ENCODE assay signal across 8 mouse cellular contexts in genomic region chr2:24521430-24522226, GRCm38 (mm10). TPM values are rescaled to one million over a fixed set of nuclear protein-coding genes. Genes with fewer than 3 reads are reported as not detected.
DNase-seq lines count a peak whose midpoint lies in the region; ATAC-seq and TF ChIP-seq lines count a peak whose summit lies in the region.

No protein-coding gene starts in this region.

- H3K4me1 ChIP-seq in embryonic facial prominence, embryonic 12.5 days: peaks cover 5% of the 10 kb centered on the region
- H3K4me1 ChIP-seq in intestine, embryonic 14.5 days (replicated peaks; ENCODE audit: control insufficient read depth, insufficient read depth, low read length): peaks cover 16% of the 10 kb centered on the region
- no peaks in the 10 kb centered on the region for H3K4me1 ChIP-seq in liver, embryonic 14.5 days (replicated peaks; ENCODE audit: control insufficient read depth in 2 of 2, insufficient read depth in 2 of 2, low read length in 1 of 2)

- DNase-seq in right cerebral cortex, postnatal 14 days: peak; percentile 7
- no peak for DNase-seq in right cerebral cortex, adult 18-20 months
- DNase-seq in intestine, embryonic 14.5 days (ENCODE audit: low spot score): peak; percentile 88
- no peak for DNase-seq in liver, embryonic 14.5 days (ENCODE audit: low read depth in 3 of 3, low spot score in 3 of 3)
- peak; percentile 72 for DNase-seq in retina, embryonic 14.5 days (ENCODE audit: low spot score)
- DNase-seq in layer of hippocampus, postnatal 36 days: no peak
- DNase-seq in layer of hippocampus, adult 8-10 months (ENCODE audit: low spot score in 2 of 2): no peak

- no peak for TF ChIP-seq EP300 in liver, embryonic 14.5 days (IDR thresholded peaks at IDR 0.05; ENCODE audit: low read depth)

- H3K27me3 ChIP-seq in embryonic facial prominence, embryonic 12.5 days: 0 out of 2 replicates have a peak, but pooled peaks cover 5% of the 10 kb centered on the region
- H3K27me3 ChIP-seq in intestine, embryonic 14.5 days (replicated peaks; ENCODE audit: control insufficient read depth, insufficient read depth, low read length): no peaks in the 10 kb centered on the region
- no peaks in the 10 kb centered on the region for H3K27me3 ChIP-seq in liver, embryonic 14.5 days (ENCODE audit: control insufficient read depth, insufficient read depth, low read length)

- ATAC-seq in embryonic facial prominence, embryonic 12.5 days (ENCODE audit: insufficient number of reproducible peaks, insufficient read depth, low FRiP score, low TSS enrichment): peak; percentile 78
- peak; percentile 90 for ATAC-seq in intestine, embryonic 14.5 days (replicated peaks; ENCODE audit: low FRiP score, low TSS enrichment, low read depth)
- no peak for ATAC-seq in liver, embryonic 14.5 days (ENCODE audit: insufficient read depth)

- H3K27ac ChIP-seq in embryonic facial prominence, embryonic 12.5 days: peak overlapping the region; percentile 69
- H3K27ac ChIP-seq in intestine, embryonic 14.5 days (ENCODE audit: low read depth): peak overlapping the region; percentile 90
- no peak overlapping the region for H3K27ac ChIP-seq in liver, embryonic 14.5 days

- 1% methylated on average over 33 of the region's 33 CpGs for WGBS in embryonic facial prominence, embryonic 12.5 days
- WGBS in intestine, embryonic 14.5 days: 1% methylated on average over 33 of the region's 33 CpGs
- WGBS in liver, embryonic 14.5 days (ENCODE audit: insufficient replicate concordance): 2% methylated on average over 33 of the region's 33 CpGs

- H3K9me3 ChIP-seq in embryonic facial prominence, embryonic 12.5 days: no peaks in the 10 kb centered on the region
- no peaks in the 10 kb centered on the region for H3K9me3 ChIP-seq in intestine, embryonic 14.5 days (ENCODE audit: control insufficient read depth, low read length)
- H3K9me3 ChIP-seq in liver, embryonic 14.5 days (ENCODE audit: control insufficient read depth, low read length): no peaks in the 10 kb centered on the region

- TF ChIP-seq CTCF in liver, embryonic 14.5 days (IDR thresholded peaks at IDR 0.05; ENCODE audit: low read depth): no peak

- H3K36me3 ChIP-seq in embryonic facial prominence, embryonic 12.5 days: no peaks in the 10 kb centered on the region
- no peaks in the 10 kb centered on the region for H3K36me3 ChIP-seq in intestine, embryonic 14.5 days (ENCODE audit: control insufficient read depth, insufficient read depth, low read length)
- H3K36me3 ChIP-seq in liver, embryonic 14.5 days (replicated peaks; ENCODE audit: control insufficient read depth, insufficient read depth, low read depth): no peaks in the 10 kb centered on the region

- peak overlapping the region; percentile 41 for H3K4me3 ChIP-seq in embryonic facial prominence, embryonic 12.5 days
- peak overlapping the region; percentile 39 for H3K4me3 ChIP-seq in intestine, embryonic 14.5 days (ENCODE audit: low read depth, low read length)
- no peak overlapping the region for H3K4me3 ChIP-seq in liver, embryonic 14.5 days (ENCODE audit: insufficient read depth in 1 of 2, low read depth in 2 of 2, low read length in 2 of 2)

- H3K4me2 ChIP-seq in embryonic facial prominence, embryonic 12.5 days (replicated peaks): peak overlapping the region; percentile 68
- peak overlapping the region; percentile 67 for H3K4me2 ChIP-seq in intestine, embryonic 14.5 days (ENCODE audit: low read length)
- H3K4me2 ChIP-seq in liver, embryonic 14.5 days (ENCODE audit: low read depth): peak overlapping the region; percentile 39; the same call in 1 of the 2 replicates

- H3K9ac ChIP-seq in embryonic facial prominence, embryonic 12.5 days: peak overlapping the region; percentile 40
- peak overlapping the region; percentile 49 for H3K9ac ChIP-seq in intestine, embryonic 14.5 days (ENCODE audit: low read length)
- H3K9ac ChIP-seq in liver, embryonic 14.5 days (replicated peaks): no peak overlapping the region

RNA-seq across cellular contexts. Expression of gene Pax8, which starts 46.2 kb away (rescaled TPM):
- 0.27 and 0.29 TPM in 2 replicates for polyA plus RNA-seq in embryonic facial prominence, embryonic 12.5 days (2016; fragmentation: Nextera tagmentation; extraction: Ambion mirVana)
- 0.22 and 0.44 TPM in 2 replicates for polyA plus RNA-seq in intestine, embryonic 14.5 days (2014; fragmentation: Nextera tagmentation; extraction: Ambion mirVana)
- polyA plus RNA-seq in liver, embryonic 14.5 days (2012; rRNA removed): 0.03 TPM in 2 replicates
- polyA plus RNA-seq in liver, embryonic 14.5 days (2014; fragmentation: Nextera tagmentation; extraction: Ambion mirVana): not detected in 2 replicates
- not detected for total RNA-seq in layer of hippocampus, postnatal 36 days (2021)
- total RNA-seq in layer of hippocampus, adult 8-10 months (2022): not detected

Comparison
In these comparisons a context has a peak if more than half of its experiments do, and no peak if none do; other contexts are left out.
1. DNase-seq: peak in right cerebral cortex, postnatal 14 days (single experiment), intestine, embryonic 14.5 days (single experiment) and retina, embryonic 14.5 days (single experiment); none in right cerebral cortex, adult 18-20 months (single experiment), liver, embryonic 14.5 days (0 of 3), layer of hippocampus, postnatal 36 days (0 of 2) and layer of hippocampus, adult 8-10 months (0 of 2).
2. H3K4me3 ChIP-seq: peak in embryonic facial prominence, embryonic 12.5 days (single experiment) and intestine, embryonic 14.5 days (single experiment); none in liver, embryonic 14.5 days (0 of 2).
3. Peak in every context shown above with its lines, with median percentiles within 50 percentile points of each other: H3K4me2 ChIP-seq.